Mouse (Mus musculus) liver, embryonic 14.5 days (tissue): ENCODE measurements around the gene Uvrag.

Source experiments
- CTCF ChIP-seq: IDR thresholded peaks from 2 replicates; pipeline ENCODE4 v1.5.1; 2016; ENCODE audit warnings: antibody characterized with exemption, low read depth, control low read depth
- EP300 ChIP-seq: IDR thresholded peaks from 2 replicates; pipeline ENCODE4 v1.6.1; 2016; ENCODE audit warnings: antibody characterized with exemption, low read depth

- no peak for TF ChIP-seq CTCF
- no peak for TF ChIP-seq EP300
Measured at GRCm38 (mm10) chr7:98990510-98990909, 150.4 kb downstream of the Uvrag start.
